Mouse (Mus musculus) gastrocnemius, postnatal 14 days (tissue): ENCODE data around the gene Bscl2. TPM values are rescaled to one million over a fixed set of nuclear protein-coding genes. Genes with fewer than 3 reads are reported as not detected.
A peak's percentile ranks its signal among the peaks of the same experiment; 100 is the strongest.

Experiments
- DNase-seq: peaks from one replicate; pipeline ENCODE4 v3.0.0; 2021; ENCODE audit warnings: mixed read lengths
- intact Hi-C: fragments of 180-260 bp; cut with DNase I; formaldehyde crosslinking; loops from one replicate; pipeline ENCODE4 v1.15.1; 2025; ENCODE audit warnings: low total_unique reads
- long read RNA-seq, 2 experiments: library from polyadenylated mRNA; stranded (forward); transcript quantifications; one replicate each; pipeline ENCODE4 v2.0.0; 2021
- total RNA-seq, 2 experiments: library from RNA; stranded (reverse); gene quantifications; 2 replicates each; pipeline ENCODE4 v1.2.3; 2021

The Bscl2 gene
- total RNA-seq, result 10 to 100 TPM; 14.4 to 15.6 TPM
- long read RNA-seq, experiment 1, transcript Bscl2-210 (12 exons, 1,962 nt), result major isoform, 8 of 11 reads
- long read RNA-seq, experiment 1, partial matches to known transcripts, result 0 of 11 reads
- long read RNA-seq, experiment 1, other reads (novel, unspliced or antisense), result 0 of 11 reads
- long read RNA-seq, experiment 2, transcript Bscl2-210 (12 exons, 1,962 nt), result major isoform, 14 of 23 reads
- long read RNA-seq, experiment 2, transcript Bscl2-201 (11 exons, 1,388 nt), result minor isoform, 7 of 23 reads
- long read RNA-seq, experiment 2, partial matches to known transcripts, result 0 of 23 reads
- long read RNA-seq, experiment 2, other reads (novel, unspliced or antisense), result 0 of 23 reads

DNA sequence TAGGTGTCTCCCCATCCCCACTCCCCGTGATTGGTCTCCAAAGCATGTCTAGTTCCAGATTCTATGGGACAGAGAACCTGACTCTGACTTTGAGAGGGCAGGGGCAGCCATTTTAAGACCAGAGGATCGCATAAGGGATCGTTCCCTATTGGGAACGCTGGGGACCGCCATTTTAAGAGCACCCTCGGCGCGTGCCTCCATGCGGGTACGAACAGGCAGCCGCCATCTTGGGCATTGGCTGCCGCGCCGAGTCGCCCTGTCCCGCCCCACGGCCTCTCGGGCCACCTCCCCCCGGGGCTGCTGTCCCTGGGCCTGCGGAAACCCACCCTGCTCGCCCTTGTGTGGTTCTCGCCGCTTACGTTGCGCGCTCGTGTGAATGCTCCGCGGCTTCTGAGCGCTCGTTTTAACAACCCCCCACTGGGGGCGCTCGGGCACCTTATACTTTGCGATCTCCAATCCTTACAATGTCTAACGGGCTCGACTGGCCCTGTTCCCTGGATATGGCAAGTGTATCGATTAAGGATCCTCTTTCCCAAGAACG lies at the start of gene Bscl2:
TSS of gene Bscl2 (plus strand) at position 217 of the 541 bp plus-strand sequence.
- peak; percentile 82 for DNase-seq
- intact Hi-C loops, result no loop called here

DNA sequence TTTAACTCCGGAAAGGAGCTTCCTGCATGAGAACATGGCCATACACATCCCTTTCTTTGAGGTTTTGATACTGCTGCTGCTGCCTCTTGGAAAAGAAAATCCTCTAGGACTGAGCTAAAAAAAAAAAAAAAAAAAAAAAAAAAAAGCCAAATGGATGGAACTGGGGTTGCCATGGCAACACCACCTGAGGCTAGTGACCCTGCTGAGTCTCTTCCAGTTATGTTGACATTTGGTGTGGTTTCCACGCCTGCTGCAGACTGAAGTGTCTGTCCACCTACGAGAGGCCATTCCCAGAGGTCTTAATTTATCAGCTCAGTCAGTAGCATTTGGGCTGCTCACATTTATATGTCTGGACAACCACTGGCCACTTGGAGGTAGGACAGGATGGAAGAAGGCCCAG lies 48.7 kb upstream of the Bscl2 start:
- intact Hi-C loops, result no loop called here
- DNase-seq, result no peak

DNA sequence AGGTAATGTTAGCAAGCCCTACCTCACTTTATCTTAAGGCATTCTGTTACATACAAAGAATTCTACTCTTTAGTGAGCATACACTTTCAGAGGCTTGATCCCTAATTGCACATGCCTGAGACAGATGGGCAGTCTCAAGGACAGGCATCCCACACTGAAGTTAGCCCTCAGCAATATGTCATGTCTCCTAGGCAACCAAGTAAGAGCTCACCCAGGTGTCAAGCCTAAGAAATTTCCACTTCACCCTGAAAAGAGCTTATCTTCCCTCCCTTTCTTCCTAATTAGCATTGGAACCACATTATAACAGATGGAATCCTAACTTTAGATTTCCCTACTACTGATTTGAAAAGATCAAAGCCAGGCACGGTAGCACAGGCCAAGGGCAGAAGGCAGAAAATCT lies 48.1 kb upstream of the Bscl2 start:
- DNase-seq, result no peak
- intact Hi-C loops, result no loop called here

DNA sequence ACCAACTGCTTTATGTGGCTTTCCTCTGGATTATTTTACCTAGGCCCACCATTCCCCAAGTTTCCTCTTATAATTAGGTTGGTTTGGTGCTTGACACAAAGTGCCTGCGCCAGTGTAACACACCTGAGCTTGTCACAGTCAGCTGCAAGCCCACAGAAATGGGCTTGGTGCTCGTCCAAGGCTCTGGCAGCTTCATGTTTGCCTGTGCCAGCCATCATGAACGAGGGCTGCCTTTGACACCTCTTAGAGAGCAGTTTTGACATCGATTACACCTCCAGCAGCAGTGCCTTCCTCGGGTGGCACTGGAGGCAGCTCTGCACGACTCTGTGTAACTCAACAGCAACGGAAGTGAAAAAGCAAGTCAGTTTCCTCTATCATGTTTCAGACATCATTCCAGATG lies 47.1 kb upstream of the Bscl2 start:
- no peak for DNase-seq
- intact Hi-C loops, result no loop called here

DNA sequence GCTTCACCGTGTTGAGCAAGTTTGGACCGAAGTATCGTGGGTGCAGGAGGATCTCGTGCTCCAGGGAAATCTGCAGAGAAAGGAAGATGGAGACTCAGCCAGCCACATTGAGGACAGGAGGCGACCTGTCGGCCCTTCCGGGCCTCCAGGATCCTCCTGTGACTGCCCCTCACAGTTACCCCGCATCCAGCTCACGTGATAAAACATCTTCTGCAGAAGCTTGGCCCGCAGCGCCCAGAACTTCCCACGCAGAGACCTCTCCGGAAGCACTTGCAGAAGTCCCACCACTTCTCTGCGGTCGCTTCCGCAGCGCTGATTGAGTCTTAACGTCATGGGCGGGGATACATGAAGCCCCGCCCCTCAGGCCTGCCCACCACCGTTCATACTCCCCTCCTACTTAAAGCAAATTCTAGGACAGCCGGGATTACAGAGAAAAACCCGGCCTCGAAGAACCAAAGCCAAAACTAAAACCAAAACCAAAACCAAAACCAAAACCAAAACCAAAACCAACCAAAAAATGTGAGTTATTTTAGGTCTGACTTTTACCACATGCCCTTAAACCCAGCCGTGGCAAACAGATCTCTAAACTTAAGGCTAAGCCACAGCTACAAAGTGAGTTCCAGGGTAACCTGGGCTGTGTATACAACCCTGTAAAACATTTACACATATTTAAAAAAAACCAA lies 38.9 kb upstream of the Bscl2 start, which contains the start of gene Polr2g:
TSS of gene Polr2g (minus strand) at position 314 of the 683 bp plus-strand sequence.
- peak; percentile 88 for DNase-seq
- intact Hi-C loops, result no loop called here

DNA sequence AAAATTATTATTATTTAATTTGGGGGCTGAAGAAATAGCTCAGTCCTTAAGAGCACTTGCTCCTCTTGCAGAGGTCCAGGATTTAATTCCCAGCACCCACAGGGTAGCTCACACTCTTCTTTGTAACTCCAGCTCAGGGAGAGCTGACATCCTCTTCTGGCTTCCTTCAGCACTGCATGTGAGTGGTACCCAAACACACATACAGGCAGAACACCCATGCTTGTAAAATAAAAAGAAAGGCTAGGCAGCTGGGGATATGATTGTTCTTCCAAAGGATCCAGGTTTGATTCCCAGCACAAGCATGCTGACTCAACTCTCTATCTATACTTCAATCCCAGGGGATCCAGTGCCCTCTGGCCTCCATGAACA lies 38.3 kb upstream of the Bscl2 start:
- intact Hi-C loops, result no loop called here
- no peak for DNase-seq

DNA sequence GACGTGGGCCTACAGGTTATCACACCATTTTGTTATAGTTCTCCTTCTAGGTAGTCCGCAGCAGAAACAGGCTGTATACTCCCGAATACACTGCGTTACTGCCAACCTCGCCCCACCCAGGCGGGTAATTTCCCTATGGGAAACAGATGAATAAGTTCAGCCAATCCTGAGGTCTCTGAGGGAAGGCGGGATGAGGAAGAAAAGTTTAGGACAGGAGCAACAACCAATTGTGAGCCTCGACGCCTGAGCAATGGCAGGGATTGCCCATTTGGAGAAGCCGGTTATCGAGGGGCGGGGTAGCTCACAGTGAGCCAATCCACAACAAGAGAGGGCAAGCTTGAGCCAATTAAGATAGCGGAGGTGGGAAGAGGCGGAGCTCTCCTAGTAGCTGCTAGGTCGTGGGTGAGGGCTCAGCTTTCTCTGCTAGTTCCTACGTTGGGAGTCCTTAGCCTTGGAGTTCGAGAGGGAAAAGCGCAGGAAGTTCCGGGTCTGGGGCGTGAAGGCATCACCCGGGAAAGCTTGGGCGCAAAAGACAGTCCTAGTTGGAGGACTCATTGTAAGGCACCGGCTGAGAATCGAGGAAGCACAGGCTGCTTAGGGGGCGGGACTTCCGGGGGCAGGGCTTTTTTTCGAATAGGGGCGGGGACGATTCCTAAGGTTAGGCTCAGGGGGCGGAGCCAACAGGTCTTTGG lies 35.0 kb upstream of the Bscl2 start, which contains the start of gene Zbtb3:
TSS of gene Zbtb3 (plus strand) at position 426 of the 692 bp plus-strand sequence.
- peak; percentile 92 for DNase-seq
- intact Hi-C loops, result no loop called here

DNA sequence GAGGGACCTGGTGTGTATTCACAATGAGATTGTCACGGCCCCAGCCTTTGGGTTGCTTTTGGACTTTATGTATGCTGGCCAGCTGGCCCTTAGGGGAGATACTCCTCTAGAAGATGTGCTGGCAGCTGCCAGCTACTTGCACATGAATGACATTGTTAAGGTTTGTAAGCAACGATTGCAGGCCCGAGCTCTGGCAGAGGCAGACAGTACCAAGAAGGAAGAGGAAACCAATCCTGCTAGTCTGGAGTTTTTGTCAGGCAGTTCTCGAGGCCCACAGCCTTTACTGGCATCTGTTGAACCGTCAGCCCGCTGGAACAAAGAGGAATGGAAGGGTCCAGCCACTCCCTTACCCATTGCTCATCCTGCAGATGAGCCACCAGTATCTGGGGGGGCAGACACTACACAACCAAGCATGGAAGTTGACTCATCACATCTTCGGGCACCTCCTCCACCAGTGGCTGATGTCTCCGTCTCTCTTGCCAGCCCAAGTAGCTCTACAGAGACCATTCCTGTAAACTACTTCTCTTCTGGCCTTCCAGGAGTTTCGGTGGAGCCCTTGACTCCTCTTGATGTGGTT lies 34.0 kb upstream of the Bscl2 start:
- intact Hi-C loops, result no loop called here
- no peak for DNase-seq

DNA sequence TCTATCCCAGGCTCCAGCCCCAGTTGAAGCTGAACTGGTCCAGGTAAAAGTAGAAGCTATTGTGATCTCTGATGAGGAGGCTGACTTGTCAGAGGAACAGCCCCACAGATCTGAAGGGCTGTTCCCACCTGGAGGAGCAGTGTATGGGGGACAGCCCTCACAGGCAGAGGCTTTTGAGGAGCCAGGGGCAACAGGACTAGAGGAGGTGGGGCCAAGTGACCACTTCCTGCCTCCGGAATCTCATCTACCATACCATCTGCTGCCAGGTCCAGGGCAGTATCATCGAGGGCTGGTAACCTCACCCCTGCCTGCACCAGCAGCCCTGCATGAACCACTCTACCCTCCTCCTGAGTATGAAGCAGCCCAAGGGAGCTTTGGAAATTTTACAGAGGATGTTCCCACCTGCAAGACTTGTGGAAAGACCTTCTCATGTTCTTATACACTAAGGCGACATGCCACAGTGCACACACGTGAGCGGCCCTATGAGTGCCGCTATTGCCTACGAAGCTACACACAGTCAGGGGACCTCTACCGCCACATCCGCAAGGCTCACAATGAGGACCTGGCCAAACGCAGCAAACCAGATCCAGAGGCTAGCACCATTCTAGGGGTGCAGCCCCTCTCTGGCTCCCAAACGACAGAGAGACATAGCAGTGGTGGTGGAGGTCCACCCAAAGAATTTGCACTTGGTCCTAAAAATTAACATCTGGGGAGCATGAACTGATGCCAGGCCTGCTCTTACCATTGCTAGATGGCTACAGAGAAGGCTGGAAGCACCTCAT lies 33.2 kb upstream of the Bscl2 start:
- intact Hi-C loops, result no loop called here
- DNase-seq, result no peak

DNA sequence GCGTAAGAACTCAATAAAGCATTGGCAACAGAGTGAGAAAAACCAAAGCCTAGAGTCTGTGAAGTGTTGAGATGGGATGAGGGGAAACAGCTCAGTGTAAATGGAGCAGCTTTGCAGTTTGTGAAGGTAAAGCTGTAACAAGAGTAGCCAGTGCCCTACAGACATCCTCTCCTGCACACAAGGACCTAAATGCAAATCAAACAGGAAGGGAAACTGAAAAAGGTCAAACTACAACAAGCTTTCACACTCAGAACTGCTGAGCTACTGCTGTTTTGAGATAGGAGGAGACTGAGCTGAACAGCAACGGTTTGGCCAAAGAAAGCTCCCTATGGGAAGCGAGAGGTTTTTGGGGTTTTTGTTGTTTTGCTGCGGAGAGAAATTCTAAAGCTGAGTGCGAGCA lies 30.5 kb upstream of the Bscl2 start:
- intact Hi-C loops, result no loop called here
- no peak for DNase-seq

DNA sequence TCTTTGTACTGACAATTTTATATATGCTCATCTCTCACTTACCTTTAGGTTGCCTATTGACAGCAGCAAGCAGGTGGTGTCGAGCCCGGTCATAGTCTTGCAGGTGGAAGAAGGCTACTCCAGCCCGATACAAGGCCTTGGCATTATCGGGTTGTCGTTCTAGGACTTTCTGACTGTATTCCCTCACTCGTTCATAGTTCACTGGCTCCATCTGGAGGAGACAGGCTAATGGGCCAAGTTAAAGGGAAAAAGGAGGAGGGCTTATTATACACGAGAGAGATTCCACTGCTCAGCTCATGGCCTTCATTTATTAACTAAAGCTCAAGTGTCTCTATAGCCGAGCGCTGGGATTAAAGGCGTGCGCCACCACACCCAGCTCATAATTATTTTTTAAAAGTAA lies 21.5 kb upstream of the Bscl2 start:
- DNase-seq, result no peak
- intact Hi-C loops, result no loop called here

DNA sequence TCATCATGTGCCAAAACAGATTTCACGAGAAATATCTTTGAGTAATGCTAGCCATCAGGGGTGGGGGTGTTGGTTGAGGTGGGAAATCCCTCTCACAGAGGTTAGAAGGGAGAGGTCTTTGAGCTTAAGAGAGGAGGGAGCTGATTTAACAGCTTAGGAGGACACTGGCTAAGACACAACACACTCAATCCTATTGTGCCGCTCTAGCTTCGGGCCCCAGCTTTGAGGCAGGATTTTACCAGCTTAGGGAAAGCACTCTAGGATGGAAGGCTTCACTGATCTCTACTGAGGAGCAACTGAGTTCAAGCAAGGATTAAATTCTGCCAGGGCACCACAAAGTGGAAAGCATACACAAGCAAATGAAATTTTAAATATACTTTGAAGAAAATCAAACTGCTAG lies 20.3 kb upstream of the Bscl2 start:
- intact Hi-C loops, result no loop called here
- no peak for DNase-seq

DNA sequence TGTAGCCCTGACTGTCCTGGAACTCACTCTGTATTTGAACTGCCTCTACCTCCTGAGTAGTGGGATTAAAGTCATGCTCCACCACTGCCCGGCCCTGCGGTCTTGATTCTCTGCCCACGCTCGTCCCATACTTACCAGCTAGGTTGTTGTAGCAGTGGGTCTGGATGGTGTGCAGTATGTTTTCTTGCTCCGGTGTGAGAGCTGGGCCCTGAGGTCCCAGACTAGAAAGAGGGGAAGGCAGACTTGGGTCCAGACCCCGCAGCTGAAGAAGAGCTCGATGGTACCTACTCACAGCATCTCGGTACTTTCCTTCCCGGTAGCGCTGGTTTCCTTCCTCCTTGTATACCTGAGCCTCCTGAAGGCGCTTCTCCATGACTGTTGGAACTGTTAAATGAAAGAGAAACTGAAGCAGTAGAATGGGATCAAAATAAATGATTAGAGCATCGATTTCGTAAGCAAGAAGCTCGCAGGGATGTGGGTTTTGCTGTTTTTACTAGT lies 18.9 kb upstream of the Bscl2 start:
- intact Hi-C loops, result no loop called here

DNA sequence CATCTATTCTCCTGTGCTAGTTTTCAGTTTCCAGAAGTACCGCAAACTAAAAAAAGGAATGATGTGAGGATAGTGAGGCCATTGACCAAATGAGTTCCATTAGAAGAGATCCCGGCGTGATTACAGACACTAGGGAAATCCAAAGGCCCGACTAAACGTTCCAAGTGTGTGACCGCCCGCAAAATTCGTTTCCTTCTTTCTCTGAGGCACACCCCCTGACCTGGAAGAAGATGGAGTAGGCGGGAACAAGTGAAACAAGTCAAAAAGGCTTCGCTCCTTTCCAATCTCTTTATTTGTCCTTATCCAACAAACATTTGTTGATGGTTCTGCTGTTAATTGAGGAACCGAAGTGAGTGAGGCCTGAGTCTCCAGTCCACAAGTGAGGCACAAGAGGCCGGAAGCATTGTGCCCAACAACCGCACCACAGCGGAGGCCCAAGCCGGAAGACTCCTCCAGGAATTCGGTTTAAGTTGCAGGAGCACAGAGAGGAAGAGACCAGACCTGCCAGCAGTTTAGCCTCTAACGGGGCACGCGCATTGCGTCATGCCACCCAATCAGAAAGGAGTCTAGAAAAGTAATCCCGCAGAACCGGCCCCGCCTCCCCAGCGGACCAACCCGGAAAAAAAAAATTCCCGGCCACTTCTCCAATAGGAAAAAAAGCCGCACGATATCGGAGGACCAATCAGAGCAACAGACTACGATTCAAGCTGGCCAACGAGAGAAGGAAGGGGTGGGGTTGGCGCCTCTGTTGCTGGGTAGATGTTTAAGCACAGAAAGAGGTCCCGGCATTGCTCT lies 18.3 kb upstream of the Bscl2 start, which contains the start of gene Ttc9c:
TSS of gene Ttc9c (minus strand) at position 533 of the 795 bp plus-strand sequence.
- peak; percentile 97 for DNase-seq
- intact Hi-C loops, result no loop called here

More for the DNA sequence above, 18.9 kb upstream of the Bscl2 start:
- no peak for DNase-seq

DNA sequence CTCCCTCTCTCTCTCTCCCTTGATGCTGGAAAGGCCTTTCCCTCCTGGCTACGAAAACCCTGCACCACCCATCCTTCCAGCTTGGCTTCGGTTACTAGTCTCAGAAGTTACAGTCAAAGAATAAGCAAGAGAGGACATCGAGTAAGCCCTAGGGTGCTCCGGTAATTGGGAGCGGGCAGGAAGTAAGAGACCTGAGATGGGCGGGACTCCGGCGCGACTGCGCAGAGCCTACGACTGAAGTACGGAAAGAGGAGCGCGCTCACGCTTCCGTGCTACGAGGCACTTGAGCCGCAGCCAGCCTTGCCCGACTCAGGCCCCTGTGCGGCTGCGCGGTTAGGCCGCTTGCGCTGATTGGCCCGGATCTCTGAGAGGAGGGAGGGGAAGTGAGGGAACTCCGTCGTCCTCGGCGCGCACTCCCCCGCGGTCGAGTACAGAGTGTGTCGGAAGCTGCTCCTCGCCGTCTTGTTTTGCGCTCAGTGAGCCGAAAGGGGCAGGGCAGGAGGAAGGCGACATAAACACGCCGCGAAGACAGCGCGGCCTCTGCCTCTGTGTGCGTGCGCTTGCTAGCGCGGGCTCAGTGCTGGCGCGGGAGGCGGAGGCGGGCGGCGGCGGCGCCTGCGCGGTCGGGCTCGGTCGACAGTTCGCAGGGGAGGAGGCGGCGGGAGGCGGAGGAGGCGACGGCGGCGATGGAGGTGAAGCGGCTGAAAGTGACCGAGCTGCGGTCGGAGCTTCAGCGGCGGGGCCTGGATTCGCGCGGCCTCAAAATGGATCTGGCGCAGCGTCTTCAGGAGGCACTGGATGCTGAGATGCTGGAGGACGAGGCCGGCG lies 17.5 kb upstream of the Bscl2 start, which contains the start of gene Hnrnpul2:
TSS of gene Hnrnpul2 (plus strand) at position 415 of the 828 bp plus-strand sequence.
- intact Hi-C loops, result no loop called here
- peak; percentile 99 for DNase-seq

DNA sequence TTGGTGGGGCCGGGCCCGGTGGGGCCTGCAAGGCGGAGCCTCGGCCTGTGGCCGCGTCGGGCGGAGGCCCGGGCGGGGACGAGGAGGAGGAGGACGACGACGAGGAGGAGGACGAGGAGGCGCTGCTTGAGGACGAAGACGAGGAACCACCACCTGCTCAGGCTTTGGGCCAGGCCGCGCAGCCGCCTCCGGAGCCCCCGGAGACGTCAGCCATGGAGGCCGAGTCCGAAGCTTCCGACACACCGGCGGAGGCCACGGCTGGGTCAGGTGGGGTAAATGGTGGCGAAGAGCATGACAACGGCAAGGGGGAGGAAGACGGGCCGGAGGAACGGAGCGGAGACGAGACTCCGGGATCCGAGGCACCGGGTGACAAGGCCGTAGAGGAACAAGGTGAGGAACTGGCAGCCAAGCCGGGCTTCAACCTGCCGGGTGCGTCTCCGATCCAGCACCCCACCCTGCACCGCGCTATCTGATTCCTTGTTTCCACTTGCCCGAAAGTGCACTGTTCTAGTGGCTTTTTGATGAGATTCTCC lies 16.8 kb upstream of the Bscl2 start:
- no peak for DNase-seq
- intact Hi-C loops, result no loop called here

DNA sequence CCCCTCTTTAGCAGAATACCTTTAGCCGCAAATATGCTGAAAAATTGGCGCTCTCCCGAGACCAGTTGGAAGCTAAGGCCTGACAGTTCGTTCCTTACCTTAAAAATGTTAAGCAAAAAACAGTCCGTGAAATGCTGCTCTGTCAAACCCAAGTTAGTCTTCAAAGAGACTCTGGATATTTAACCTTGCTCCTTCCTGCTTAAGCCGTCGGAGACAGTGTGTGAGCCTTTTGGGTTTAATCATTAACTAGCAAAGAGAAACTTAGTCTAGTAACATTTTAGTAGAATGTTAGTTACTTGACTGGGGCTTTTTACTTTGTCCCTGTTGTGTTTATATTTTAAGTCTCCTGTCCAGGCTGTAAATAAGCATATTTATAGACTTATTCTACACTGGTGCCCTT lies 16.1 kb upstream of the Bscl2 start:
- intact Hi-C loops, result no loop called here
- no peak for DNase-seq
